Mouse (Mus musculus): ENCODE measurements at regions not wholly inside any gene's neighbourhood (a gene's known extent, or its start where the extent isn't known, plus 50 kb on each side); places are given as distances from the start of the nearest gene placed in this dataset.
A peak's percentile ranks its signal among the peaks of the same experiment; 100 is the strongest.
"Not testable (repeated sequence)": the region's sequence is repeated elsewhere in the genome, so short reads cannot be mapped to it uniquely, and the experiment has no call there.

GRCm38 (mm10) chr10:22556401-22556800 is 88.4 kb upstream of the Slc2a12 start:
- not testable (repeated sequence) for DNase-seq (ENCODE audit: low spot score)

- not testable (repeated sequence) for DNase-seq (ENCODE audit: low spot score)
Measured at GRCm38 (mm10) chr10:22569250-22570010, 75.4 kb upstream of the Slc2a12 start.

GRCm38 (mm10) chr10:22574048-22574447 is 70.8 kb upstream of the Slc2a12 start:
- not testable (repeated sequence) for DNase-seq (ENCODE audit: low spot score)

- DNase-seq (ENCODE audit: low spot score) = peak; percentile 24
Measured at GRCm38 (mm10) chr10:22579426-22579825, 65.4 kb upstream of the Slc2a12 start.

- not testable (repeated sequence) for DNase-seq (ENCODE audit: low spot score)
Measured at GRCm38 (mm10) chr10:22581300-22581699, 63.5 kb upstream of the Slc2a12 start.

- not testable (repeated sequence) for DNase-seq (ENCODE audit: low spot score)
Measured at GRCm38 (mm10) chr10:22583306-22583705, 61.5 kb upstream of the Slc2a12 start.

- DNase-seq (ENCODE audit: low spot score) = not testable (repeated sequence)
Measured at GRCm38 (mm10) chr10:22588587-22588986, 56.2 kb upstream of the Slc2a12 start.

- DNase-seq (ENCODE audit: low spot score) = not testable (repeated sequence)
Measured at GRCm38 (mm10) chr10:22591664-22592063, 53.1 kb upstream of the Slc2a12 start.

GRCm38 (mm10) chr10:22592189-22592603 is 52.6 kb upstream of the Slc2a12 start:
- not testable (repeated sequence) for DNase-seq (ENCODE audit: low spot score)

- DNase-seq (ENCODE audit: low spot score) = not testable (repeated sequence)
Measured at GRCm38 (mm10) chr10:22592752-22593151, 52.1 kb upstream of the Slc2a12 start.
